In genomic region chr17:47177671-47178246, GRCm38 (mm10) we compare ENCODE assay signal across 9 mouse cellular contexts.
DNase-seq lines count a peak whose midpoint lies in the region; ATAC-seq and TF ChIP-seq lines count a peak whose summit lies in the region.
"Had no signal": no experiment of that assay in that cellular context is flagged by ENCODE, and none has a peak within 500 bp of the region (broad histone marks: within the 10 kb centered on the region; RNA-seq: fewer than 3 reads in every experiment).

No protein-coding gene starts in this region.

- no peak overlapping the region for H3K4me2 ChIP-seq in kidney, postnatal 0 days (ENCODE audit: low read length)
- no peak overlapping the region for H3K4me2 ChIP-seq in hindbrain, embryonic 15.5 days

- H3K9me3 ChIP-seq in kidney, postnatal 0 days (replicated peaks; ENCODE audit: low read length) = no peaks in the 10 kb centered on the region
- no peaks in the 10 kb centered on the region for H3K9me3 ChIP-seq in hindbrain, embryonic 15.5 days

- no peak for TF ChIP-seq POLR2A in cerebellum, adult 2 months (IDR thresholded peaks at IDR 0.05; ENCODE audit: borderline replicate concordance, insufficient read depth, low read length)

- H3K27ac ChIP-seq in kidney, postnatal 0 days = peak overlapping the region; percentile 80
- H3K27ac ChIP-seq in hindbrain, embryonic 15.5 days (replicated peaks) = peak overlapping the region; percentile 10; the same call in 1 of the 2 replicates
- H3K27ac ChIP-seq in cerebellum, adult 2 months (ENCODE audit: insufficient read depth, low read length) = no peak overlapping the region

- 78% methylated on average over 8 of the region's 8 CpGs for WGBS in kidney, postnatal 0 days
- WGBS in hindbrain, embryonic 15.5 days = 72% methylated on average over 8 of the region's 8 CpGs
- 59% methylated on average over 8 of the region's 8 CpGs for WGBS in cerebellum, adult 2 months

- TF ChIP-seq CTCF in kidney, postnatal 0 days (IDR thresholded peaks at IDR 0.05; ENCODE audit: low read depth) = no peak
- TF ChIP-seq CTCF in cerebellum, adult 2 months (IDR thresholded peaks at IDR 0.05; ENCODE audit: borderline replicate concordance, insufficient read depth, low read depth, low read length) = no peak

- no peaks in the 10 kb centered on the region for H3K27me3 ChIP-seq in kidney, postnatal 0 days (ENCODE audit: insufficient read depth, low read length)
- H3K27me3 ChIP-seq in hindbrain, embryonic 15.5 days = no peaks in the 10 kb centered on the region
- H3K27me3 ChIP-seq in cerebellum, adult 2 months (ENCODE audit: control insufficient read depth, insufficient read depth, low read length) = no peaks in the 10 kb centered on the region

- no peak for ATAC-seq in kidney, postnatal 0 days (replicated peaks; ENCODE audit: low FRiP score, low read depth)
- ATAC-seq in hindbrain, embryonic 15.5 days (ENCODE audit: low FRiP score, low read depth) = peak; percentile 53; the same call in 1 of the 2 replicates
- ATAC-seq in activated CD4-positive, CD25-positive, alpha-beta regulatory T cell, adult 4 months = no peak

- no peak overlapping the region for H3K9ac ChIP-seq in kidney, postnatal 0 days (ENCODE audit: low read depth, low read length)
- no peak overlapping the region for H3K9ac ChIP-seq in hindbrain, embryonic 15.5 days

- DNase-seq in kidney, postnatal 0 days (ENCODE audit: low spot score) = no peak
- DNase-seq in kidney, postnatal 25 days = no peak
- DNase-seq in testis, postnatal 14 days (ENCODE audit: low spot score) = peak; percentile 33
- DNase-seq in testis, postnatal 10 days (ENCODE audit: low spot score) = no peak
- DNase-seq in telencephalon, adult 2 months (ENCODE audit: low read depth, low spot score) = peak; percentile 63
- no peak for DNase-seq in cerebellum, adult 2 months
- DNase-seq: heart, postnatal 14 days had no signal

- H3K36me3 ChIP-seq in kidney, postnatal 0 days (ENCODE audit: insufficient read depth, low read length) = no peaks in the 10 kb centered on the region
- H3K36me3 ChIP-seq in hindbrain, embryonic 15.5 days = no peaks in the 10 kb centered on the region

- H3K4me3 ChIP-seq in kidney, postnatal 0 days (replicated peaks; ENCODE audit: low read depth, low read length) = no peak overlapping the region
- no peak overlapping the region for H3K4me3 ChIP-seq in hindbrain, embryonic 15.5 days
- H3K4me3 ChIP-seq in cerebellum, adult 2 months (replicated peaks; ENCODE audit: insufficient read depth, low read depth, low read length) = no peak overlapping the region

- H3K4me1 ChIP-seq in kidney, postnatal 0 days (replicated peaks; ENCODE audit: insufficient read depth, low read length) = peaks cover 30% of the 10 kb centered on the region
- H3K4me1 ChIP-seq in hindbrain, embryonic 15.5 days (replicated peaks) = peaks cover 20% of the 10 kb centered on the region
- H3K4me1 ChIP-seq in cerebellum, adult 2 months (ENCODE audit: control insufficient read depth, insufficient read depth, low read length) = no peaks in the 10 kb centered on the region

Comparison
In these comparisons a context has a peak if more than half of its experiments do, and no peak if none do; other contexts are left out.
1. DNase-seq: peak in testis, postnatal 14 days (single experiment) and telencephalon, adult 2 months (single experiment); none in kidney, postnatal 0 days (single experiment), kidney, postnatal 25 days (0 of 2), testis, postnatal 10 days (single experiment) and cerebellum, adult 2 months (0 of 2).